Mouse (Mus musculus) intestine, postnatal 0 days (tissue): ENCODE results near the gene Tdgf1. TPM values are rescaled to one million over a fixed set of nuclear protein-coding genes. Genes with fewer than 3 reads are reported as not detected.

Experiments
- ATAC-seq: fragments of 200-750 bp; cut with Nextera tagmentation; 2 replicates; pipeline ENCODE4 v1.8.0; 2017; ENCODE audit warnings: mild to moderate bottlenecking, moderate TSS enrichment, moderate library complexity
- H3K27ac ChIP-seq: fragments of 300-500 bp; sonication (generic); 2 replicates; pipeline ENCODE4 v1.5.1; 2014; ENCODE audit warnings: mild to moderate bottlenecking, low read depth, low read length, moderate library complexity
- H3K27me3 ChIP-seq: fragments of 300-500 bp; sonication (generic); replicated peaks from 2 replicates; pipeline ENCODE4 v1.6.1; 2014; ENCODE audit warnings: low read length, mixed read lengths; ENCODE audit not compliant: control insufficient read depth, insufficient read depth
- H3K36me3 ChIP-seq: fragments of 300-500 bp; sonication (generic); 2 replicates; pipeline ENCODE4 v1.6.1; 2014; ENCODE audit warnings: mild to moderate bottlenecking, moderate library complexity; ENCODE audit not compliant: control insufficient read depth, insufficient read depth
- H3K4me1 ChIP-seq: fragments of 300-500 bp; sonication (generic); replicated peaks from 2 replicates; pipeline ENCODE4 v1.6.1; 2014; ENCODE audit warnings: antibody characterized with exemption, low read length, mixed read lengths; ENCODE audit not compliant: control insufficient read depth, insufficient read depth
- H3K4me2 ChIP-seq: fragments of 300-500 bp; sonication (generic); replicated peaks from 2 replicates; pipeline ENCODE4 v1.6.1; 2014; ENCODE audit warnings: low read depth, mild to moderate bottlenecking, moderate library complexity
- H3K4me3 ChIP-seq: fragments of 300-500 bp; sonication (generic); 2 replicates; pipeline ENCODE4 v1.5.1; 2014; ENCODE audit warnings: low read depth, low read length
- H3K9ac ChIP-seq: fragments of 300-500 bp; sonication (generic); 2 replicates; pipeline ENCODE4 v1.6.1; 2014; ENCODE audit warnings: mild to moderate bottlenecking, low read depth, low read length
- H3K9me3 ChIP-seq: fragments of 300-500 bp; sonication (generic); 2 replicates; pipeline ENCODE4 v1.6.1; 2016; ENCODE audit warnings: mixed run types; ENCODE audit not compliant: control insufficient read depth
- CTCF ChIP-seq: sonication (generic); IDR thresholded peaks from 2 replicates; pipeline ENCODE4 v1.5.1; 2016; ENCODE audit warnings: low read depth, mild to moderate bottlenecking, control low read depth, antibody characterized with exemption, moderate library complexity
- WGBS: fragments of 180-500 bp; shearing (Covaris S2); extraction: QIAGEN DNeasy Blood & Tissue Kit; methylation state at CpG from one replicate; pipeline ENCODE4 v1.1.7; 2014; 5-methylcytosine and 5-hydroxymethylcytosine counted together
- microRNA-seq: library from miRNA; unstranded; fragments of <30 nt; microRNA quantifications from one replicate; pipeline ENCODE4, GENCODE M21; 2016
- polyA plus RNA-seq: library from polyadenylated mRNA; unstranded; fragments of >200 nt; fragmentation: Nextera tagmentation; extraction: Ambion mirVana; gene quantifications from 2 replicates; pipeline ENCODE4 v1.2.1, GENCODE M21; 2015

Tdgf1 gene
- polyA plus RNA-seq, 1 experiment from 2014 or later = not detected

DNA sequence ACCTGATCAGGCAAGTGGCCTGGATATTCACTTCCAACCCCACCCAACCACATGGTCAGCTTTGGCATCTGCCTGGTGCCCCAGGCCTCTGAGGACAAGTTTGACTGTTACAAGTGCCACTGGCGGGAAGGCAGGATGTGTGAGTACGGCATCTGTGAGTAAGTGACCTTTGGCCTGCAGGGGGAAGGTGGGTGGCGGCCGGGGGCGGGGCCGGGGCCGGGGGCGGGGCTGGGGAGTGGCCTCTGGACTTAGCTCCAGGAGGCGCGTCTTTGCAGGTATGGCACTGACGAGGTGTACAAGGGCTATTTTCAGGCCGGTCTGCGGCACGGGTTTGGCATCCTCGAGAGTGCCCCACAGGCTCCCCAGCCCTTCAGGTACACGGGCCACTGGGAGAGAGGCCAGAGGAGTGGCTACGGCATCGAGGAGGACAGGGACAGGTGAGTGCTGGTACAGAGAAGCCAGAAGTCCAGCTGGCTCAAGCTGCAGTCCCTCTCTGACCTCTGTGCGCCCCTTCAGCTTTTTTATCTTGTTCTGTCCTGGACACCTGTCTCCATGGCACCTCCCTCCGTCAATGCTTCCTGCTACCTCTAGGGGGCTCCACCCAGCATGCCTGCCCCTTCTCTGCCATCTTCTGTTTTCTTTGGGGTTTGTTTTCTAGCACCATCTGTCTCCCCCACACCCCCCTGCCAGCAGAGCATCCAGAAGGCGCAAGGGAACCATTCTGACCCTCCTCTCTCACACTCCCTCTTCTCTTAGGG lies 55.8 kb downstream of the Tdgf1 start:
- peak; percentile 59 for TF ChIP-seq CTCF
- H3K4me2 ChIP-seq = peak overlapping the region; percentile 53
- no peaks in the 10 kb centered on the region for H3K9me3 ChIP-seq
- H3K4me1 ChIP-seq = peaks cover 3% of the 10 kb centered on the region; the same call in 1 of the 2 replicates
- H3K36me3 ChIP-seq = peaks cover 49% of the 10 kb centered on the region; the same call in 1 of the 2 replicates
- H3K27ac ChIP-seq = peak overlapping the region; percentile 54
- WGBS = 7% methylated on average over 21 of the region's 21 CpGs
- H3K4me3 ChIP-seq = no peak overlapping the region
- no peaks in the 10 kb centered on the region for H3K27me3 ChIP-seq
- no peak overlapping the region for H3K9ac ChIP-seq
- peak; percentile 83 for ATAC-seq

Small RNA genes lying within 50 kb of the gene (microRNA-seq; reads per million reads assigned to microRNA genes)
- not detected for gene Gm24269

Other genes starting within 250 kb of the Tdgf1 start
- 0.16 TPM in 1 of 2 replicates, not detected in the other for gene Myl3, start 204.3 kb downstream of the Tdgf1 start, polyA plus RNA-seq
- gene Pth1r, start 199.0 kb downstream of the Tdgf1 start, polyA plus RNA-seq = 8.9 and 9.1 TPM in 2 replicates
- not detected in 2 replicates for gene Prss42, start 148.0 kb downstream of the Tdgf1 start, polyA plus RNA-seq
- not detected in 2 replicates for gene Prss44, start 132.2 kb downstream of the Tdgf1 start, polyA plus RNA-seq
- not detected in 2 replicates for gene Prss43, start 119.5 kb downstream of the Tdgf1 start, polyA plus RNA-seq
- gene Prss45, start 111.6 kb downstream of the Tdgf1 start, polyA plus RNA-seq = not detected in 2 replicates
- not detected in 2 replicates for gene Prss46, start 101.7 kb downstream of the Tdgf1 start, polyA plus RNA-seq
- gene Prss50, start 88.2 kb downstream of the Tdgf1 start, polyA plus RNA-seq = 0.31 and 0.35 TPM in 2 replicates
- 7.6 and 8.3 TPM in 2 replicates for gene Als2cl, start 66.3 kb downstream of the Tdgf1 start, polyA plus RNA-seq
- 10.0 and 11.2 TPM in 2 replicates for gene Tmie, start 66.0 kb downstream of the Tdgf1 start, polyA plus RNA-seq
- gene Fam240a, start 29.3 kb downstream of the Tdgf1 start, polyA plus RNA-seq = not detected in 2 replicates
- 0.23 and 0.46 TPM in 2 replicates for gene Lrrc2, start 5.4 kb upstream of the Tdgf1 start, polyA plus RNA-seq
- 0.10 and 0.17 TPM in 2 replicates for gene Rtp3, start 44.4 kb upstream of the Tdgf1 start, polyA plus RNA-seq
- gene Ltf, start 73.1 kb upstream of the Tdgf1 start, polyA plus RNA-seq = 8.3 and 14.1 TPM in 2 replicates
- 2.7 and 3.8 TPM in 2 replicates for gene Ccrl2, start 111.4 kb upstream of the Tdgf1 start, polyA plus RNA-seq
- 45.1 and 46.1 TPM in 2 replicates for gene Lrrfip2, start 171.4 kb upstream of the Tdgf1 start, polyA plus RNA-seq